Mouse (Mus musculus): ENCODE measurements around the gene Mapk8. TPM values are rescaled to one million over a fixed set of nuclear protein-coding genes. Genes with fewer than 3 reads are reported as not detected.
A peak's percentile ranks its signal among the peaks of the same experiment; 100 is the strongest.

The Mapk8 gene
- polyA plus RNA-seq, 1 experiment from 2014 or later, result 17.8 TPM

DNA sequence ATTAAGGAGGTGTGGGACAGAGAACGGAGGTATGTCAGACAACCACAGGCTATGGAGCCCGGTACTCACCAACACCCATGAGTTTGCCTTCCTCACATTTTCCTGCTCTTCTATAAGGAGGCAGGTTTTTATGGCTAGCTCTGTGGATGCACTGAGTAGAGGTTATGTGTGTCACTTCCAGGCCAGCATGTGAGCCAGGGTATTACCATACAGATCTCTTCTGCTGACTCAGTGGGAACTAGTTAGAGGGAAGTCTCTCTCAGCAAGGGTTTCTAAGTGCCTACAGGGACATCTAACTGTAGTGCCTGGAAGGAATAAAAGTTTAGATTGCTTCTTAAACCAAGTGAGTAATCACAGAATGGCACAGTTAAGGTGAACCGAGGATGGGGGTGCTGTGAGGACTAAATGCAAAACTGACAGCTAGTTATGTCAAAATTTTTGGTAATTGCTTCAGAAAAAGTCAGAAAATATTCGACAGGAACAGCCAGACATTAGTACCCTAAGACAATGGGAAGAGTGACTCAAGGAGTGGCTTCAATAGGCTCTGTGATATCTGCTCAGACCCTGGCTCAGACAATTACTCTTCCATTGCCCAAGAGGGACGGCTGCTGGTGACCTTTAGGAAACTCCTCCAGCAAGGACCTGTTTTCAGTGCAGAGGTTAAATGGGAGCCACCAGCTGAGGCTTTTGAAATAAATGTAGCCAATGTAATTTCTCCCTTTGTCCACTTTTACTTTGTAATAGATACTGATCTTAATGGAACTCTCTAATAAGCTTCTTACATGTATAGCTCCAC lies 48.7 kb downstream of the Mapk8 start:
- Histone ChIP-seq H3K9ac (no peak overlapping the region), H3K4me1 (no peaks in the 10 kb centered on the region), H3K4me3 (replicated peaks) (no peak overlapping the region), H3K9me3 (replicated peaks) (no peaks in the 10 kb centered on the region), H3K27ac (replicated peaks) (no peak overlapping the region), H3K4me2 (replicated peaks) (no peak overlapping the region), H3K27me3 (no peaks in the 10 kb centered on the region), H3K36me3 (peaks cover 5% of the 10 kb centered on the region)
- WGBS, result 85% methylated on average over 5 of the region's 5 CpGs
- no peak for ATAC-seq (ENCODE audit: insufficient number of reproducible peaks, low FRiP score, low TSS enrichment, low read depth)

DNA sequence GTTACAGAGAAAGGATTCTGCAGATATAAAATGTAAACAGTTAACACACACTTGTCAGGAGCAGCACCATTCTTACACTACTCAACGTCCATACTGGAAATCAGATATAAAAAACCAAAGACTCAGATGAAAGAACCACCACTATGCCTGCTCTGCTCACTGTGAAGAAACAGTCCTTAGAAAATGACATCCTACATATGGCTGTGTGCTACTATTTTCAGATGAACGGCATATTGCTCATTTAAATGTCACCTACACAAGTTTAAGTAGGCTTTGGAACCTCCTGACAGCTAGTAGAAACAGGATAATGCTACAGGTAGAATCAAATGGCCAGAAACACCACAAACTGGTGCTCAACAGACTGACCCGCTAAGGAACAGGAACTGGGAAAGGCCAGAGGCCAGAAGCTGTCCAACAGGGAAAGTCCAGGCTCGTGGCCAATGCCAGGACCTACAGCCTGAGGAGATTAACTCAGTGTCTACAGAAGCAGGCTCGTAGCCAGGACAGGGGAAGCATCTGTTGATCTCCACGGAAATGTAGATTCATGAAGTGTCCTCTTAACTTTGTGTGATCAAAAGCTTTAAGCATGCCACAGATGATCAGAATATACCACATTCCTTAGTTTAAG lies 66.0 kb downstream of the Mapk8 start:
- ATAC-seq (ENCODE audit: insufficient number of reproducible peaks, low FRiP score, low TSS enrichment, low read depth), result no peak
- Histone ChIP-seq H3K9me3 (replicated peaks) (no peaks in the 10 kb centered on the region), H3K27ac (replicated peaks) (no peak overlapping the region), H3K4me2 (replicated peaks) (no peak overlapping the region), H3K27me3 (no peaks in the 10 kb centered on the region), H3K36me3 (peaks cover 12% of the 10 kb centered on the region), H3K4me1 (no peaks in the 10 kb centered on the region), H3K9ac (no peak overlapping the region), H3K4me3 (replicated peaks) (no peak overlapping the region)
- 79% methylated on average over 6 of the region's 6 CpGs for WGBS

DNA sequence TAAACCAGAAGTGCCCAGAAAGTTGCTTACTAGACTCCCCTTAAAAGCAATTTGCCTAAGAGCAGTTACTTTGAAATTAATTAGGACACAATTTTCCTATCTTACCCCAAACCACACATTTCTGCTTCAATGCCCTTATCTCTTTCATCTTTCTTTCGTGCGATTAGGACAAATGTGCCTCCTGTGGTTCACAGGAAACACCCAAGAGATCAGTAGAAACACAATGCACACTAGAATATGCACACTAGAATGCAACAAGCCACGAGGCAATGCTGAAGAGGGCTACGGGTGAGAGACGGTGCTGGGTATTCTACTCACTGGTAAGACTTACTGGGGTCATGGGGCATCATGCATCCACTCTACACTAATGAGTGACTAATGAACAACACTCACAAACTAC lies 68.2 kb downstream of the Mapk8 start:
- no peak overlapping the region for H3K27ac ChIP-seq (replicated peaks)
- WGBS, result 62% methylated on average over 5 of the region's 5 CpGs
- H3K4me3 ChIP-seq (replicated peaks), result no peak overlapping the region
- H3K4me1 ChIP-seq, result no peaks in the 10 kb centered on the region
- H3K9ac ChIP-seq, result no peak overlapping the region
- no peaks in the 10 kb centered on the region for H3K9me3 ChIP-seq (replicated peaks)
- no peak overlapping the region for H3K4me2 ChIP-seq (replicated peaks)
- no peak for ATAC-seq (ENCODE audit: insufficient number of reproducible peaks, low FRiP score, low TSS enrichment, low read depth)
- H3K36me3 ChIP-seq, result peaks cover 12% of the 10 kb centered on the region
- no peaks in the 10 kb centered on the region for H3K27me3 ChIP-seq

DNA sequence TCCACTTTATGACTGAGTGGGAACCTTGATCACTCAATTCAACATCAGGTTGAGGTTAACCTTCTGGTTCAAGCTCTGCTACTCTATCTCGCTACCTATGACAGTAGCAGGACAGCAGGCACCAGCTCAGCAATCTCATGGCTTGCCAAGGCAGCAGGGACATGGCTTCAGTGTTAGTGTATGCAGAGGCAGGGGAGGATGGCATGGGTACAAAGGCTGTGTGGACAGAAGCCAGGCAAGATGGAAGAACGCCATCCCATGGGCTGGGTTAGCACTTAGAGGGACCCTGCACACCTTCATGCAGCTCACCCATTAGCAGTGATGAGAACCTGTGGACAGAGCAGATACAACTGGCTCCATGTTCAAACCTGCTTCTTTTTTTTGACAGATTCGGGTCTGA lies 69.7 kb downstream of the Mapk8 start:
- Histone ChIP-seq H3K27me3 (no peaks in the 10 kb centered on the region), H3K9ac (no peak overlapping the region), H3K4me3 (replicated peaks) (no peak overlapping the region), H3K36me3 (peaks cover 7% of the 10 kb centered on the region), H3K27ac (replicated peaks) (no peak overlapping the region), H3K4me2 (replicated peaks) (no peak overlapping the region), H3K9me3 (replicated peaks) (no peaks in the 10 kb centered on the region), H3K4me1 (no peaks in the 10 kb centered on the region)
- 88% methylated on average over 3 of the region's 3 CpGs for WGBS
- no peak for ATAC-seq (ENCODE audit: insufficient number of reproducible peaks, low FRiP score, low TSS enrichment, low read depth)

DNA sequence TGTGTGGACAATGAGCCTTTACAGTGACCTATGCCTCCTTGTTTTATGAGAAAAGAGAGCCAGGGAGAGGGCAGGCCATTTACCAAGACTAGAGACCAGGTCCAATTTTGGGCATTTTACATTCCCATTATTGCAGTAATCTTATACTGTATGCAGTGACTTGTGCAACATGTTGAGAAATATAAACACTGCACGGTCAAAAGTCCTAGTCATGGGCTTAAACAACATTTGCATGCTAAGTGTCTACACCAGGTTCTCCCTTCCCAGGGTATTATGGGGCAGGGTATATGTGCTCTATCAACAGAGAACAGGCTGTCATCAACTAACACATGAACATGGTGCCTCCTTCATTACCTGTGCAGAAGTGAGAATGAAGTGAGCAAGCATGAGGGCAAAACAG lies 72.9 kb downstream of the Mapk8 start:
- H3K4me2 ChIP-seq (replicated peaks), result no peak overlapping the region
- ATAC-seq (ENCODE audit: insufficient number of reproducible peaks, low FRiP score, low TSS enrichment, low read depth), result no peak
- H3K27ac ChIP-seq (replicated peaks), result no peak overlapping the region
- WGBS, result 69% methylated on average over 1 of the region's 1 CpGs
- no peak overlapping the region for H3K4me3 ChIP-seq (replicated peaks)
- no peaks in the 10 kb centered on the region for H3K9me3 ChIP-seq (replicated peaks)
- no peaks in the 10 kb centered on the region for H3K27me3 ChIP-seq
- peaks cover under 1% of the 10 kb centered on the region; the same call in 1 of the 2 replicates for H3K36me3 ChIP-seq
- no peak overlapping the region for H3K9ac ChIP-seq
- H3K4me1 ChIP-seq, result peaks cover 6% of the 10 kb centered on the region

DNA sequence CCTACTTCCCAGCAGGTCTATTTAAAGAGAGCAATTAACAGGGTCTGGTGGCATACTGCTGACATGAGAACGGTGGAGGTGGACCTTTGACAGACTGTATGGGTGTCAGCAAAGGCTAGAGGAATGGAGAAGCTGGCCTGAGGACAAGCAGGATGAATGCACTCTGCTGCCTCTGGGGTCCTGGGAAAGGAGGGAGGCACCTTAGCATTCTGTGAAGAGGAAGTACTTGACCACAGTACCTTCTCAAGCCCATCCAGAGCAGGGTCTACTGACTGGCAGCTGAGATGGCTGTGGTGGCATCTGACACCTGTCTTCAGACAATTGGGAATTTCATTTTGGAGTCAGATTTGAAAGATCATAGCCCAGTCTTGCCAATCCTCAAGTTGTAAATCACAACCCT lies 73.7 kb downstream of the Mapk8 start:
- no peak for ATAC-seq (ENCODE audit: insufficient number of reproducible peaks, low FRiP score, low TSS enrichment, low read depth)

DNA sequence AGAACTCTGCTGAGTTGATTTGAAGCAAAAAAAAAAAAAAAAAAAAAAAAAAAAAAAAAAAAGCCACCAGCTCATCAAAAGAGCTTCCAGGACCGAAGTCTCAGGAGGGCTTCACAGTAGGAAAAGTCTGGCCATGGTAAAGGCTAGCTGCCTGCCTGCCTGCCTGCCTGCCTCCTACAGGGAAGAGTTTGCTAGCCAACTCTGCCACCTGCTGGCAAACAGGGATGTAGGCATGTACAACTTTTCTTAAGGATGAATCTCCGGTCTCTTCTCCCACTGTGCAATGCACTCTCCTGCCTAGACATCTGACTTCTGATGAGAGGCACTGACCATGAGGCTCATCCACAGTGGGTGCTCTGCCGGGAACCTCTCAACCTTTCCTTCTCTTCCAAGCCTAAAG lies 75.7 kb downstream of the Mapk8 start:
- 13% methylated on average over 3 of the region's 3 CpGs for WGBS
- H3K4me2 ChIP-seq (replicated peaks), result no peak overlapping the region
- peak; percentile 55; the same call in 1 of the 2 replicates for ATAC-seq (ENCODE audit: insufficient number of reproducible peaks, low FRiP score, low TSS enrichment, low read depth)

More for the DNA sequence above, 73.7 kb downstream of the Mapk8 start:
- 56% methylated on average over 1 of the region's 1 CpGs for WGBS
- Histone ChIP-seq H3K4me3 (replicated peaks) (no peak overlapping the region), H3K36me3 (no peaks in the 10 kb centered on the region), H3K27ac (replicated peaks) (no peak overlapping the region), H3K4me1 (peaks cover 6% of the 10 kb centered on the region), H3K9ac (no peak overlapping the region), H3K9me3 (replicated peaks) (no peaks in the 10 kb centered on the region), H3K4me2 (replicated peaks) (no peak overlapping the region), H3K27me3 (no peaks in the 10 kb centered on the region)

DNA sequence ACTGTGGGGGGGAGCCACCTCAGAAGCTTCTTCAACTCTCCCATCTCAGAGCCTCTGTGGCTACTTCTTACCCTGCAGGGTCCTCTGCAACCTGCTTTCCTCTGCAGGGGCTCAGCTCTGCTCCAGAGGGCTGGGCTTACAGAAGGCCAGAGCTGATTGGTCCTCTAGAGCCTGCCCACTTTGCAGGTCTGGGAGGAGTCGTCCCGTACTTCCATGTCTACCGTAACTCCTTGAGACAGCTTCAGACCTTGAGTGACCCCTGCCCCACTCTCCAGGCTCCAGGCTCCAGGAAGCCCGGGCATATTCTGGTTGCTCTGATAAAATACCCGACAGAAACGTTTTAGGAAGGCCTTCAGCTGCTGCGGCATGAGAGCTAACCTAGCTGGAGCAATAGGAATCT lies 76.9 kb downstream of the Mapk8 start:
- Histone ChIP-seq H3K9me3 (replicated peaks) (no peaks in the 10 kb centered on the region), H3K4me1 (peaks cover 6% of the 10 kb centered on the region), H3K9ac (no peak overlapping the region), H3K36me3 (no peaks in the 10 kb centered on the region), H3K27me3 (no peaks in the 10 kb centered on the region), H3K4me2 (replicated peaks) (peak overlapping the region; percentile 34), H3K27ac (replicated peaks) (no peak overlapping the region), H3K4me3 (replicated peaks) (no peak overlapping the region)
- 0 out of 2 replicates have a peak, but pooled peaks have one; percentile 36 for ATAC-seq (ENCODE audit: insufficient number of reproducible peaks, low FRiP score, low TSS enrichment, low read depth)
- 11% methylated on average over 7 of the region's 7 CpGs for WGBS

More for the DNA sequence above, 75.7 kb downstream of the Mapk8 start:
- Histone ChIP-seq H3K27me3 (no peaks in the 10 kb centered on the region), H3K9me3 (replicated peaks) (no peaks in the 10 kb centered on the region), H3K27ac (replicated peaks) (no peak overlapping the region), H3K36me3 (no peaks in the 10 kb centered on the region), H3K4me1 (peaks cover 6% of the 10 kb centered on the region), H3K9ac (no peak overlapping the region), H3K4me3 (replicated peaks) (no peak overlapping the region)

DNA sequence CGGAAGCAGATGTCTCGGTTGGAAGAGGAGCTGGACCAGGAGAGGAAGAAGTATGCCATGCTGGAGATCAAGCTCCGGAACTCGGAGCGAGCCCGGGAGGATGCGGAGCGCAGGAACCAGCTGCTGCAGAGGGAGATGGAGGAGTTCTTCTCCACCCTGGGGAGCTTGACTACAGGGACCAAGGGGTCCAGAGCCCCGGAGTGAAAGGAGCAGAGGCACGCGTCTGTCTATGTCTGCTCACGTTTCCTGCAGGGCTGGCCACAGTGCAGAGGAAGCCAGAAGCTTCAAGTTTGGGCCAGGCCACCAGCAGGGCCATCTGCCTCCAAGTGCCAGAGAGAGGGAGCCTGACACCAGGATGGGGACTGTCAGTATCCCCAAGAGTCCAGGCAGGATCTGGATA lies 77.6 kb downstream of the Mapk8 start:
- Histone ChIP-seq H3K9ac (no peak overlapping the region), H3K36me3 (no peaks in the 10 kb centered on the region), H3K4me1 (peaks cover 6% of the 10 kb centered on the region), H3K27me3 (no peaks in the 10 kb centered on the region), H3K4me3 (replicated peaks) (no peak overlapping the region), H3K9me3 (replicated peaks) (no peaks in the 10 kb centered on the region), H3K4me2 (replicated peaks) (no peak overlapping the region), H3K27ac (replicated peaks) (no peak overlapping the region)
- WGBS, result 78% methylated on average over 12 of the region's 12 CpGs
- ATAC-seq (ENCODE audit: insufficient number of reproducible peaks, low FRiP score, low TSS enrichment, low read depth), result no peak

DNA sequence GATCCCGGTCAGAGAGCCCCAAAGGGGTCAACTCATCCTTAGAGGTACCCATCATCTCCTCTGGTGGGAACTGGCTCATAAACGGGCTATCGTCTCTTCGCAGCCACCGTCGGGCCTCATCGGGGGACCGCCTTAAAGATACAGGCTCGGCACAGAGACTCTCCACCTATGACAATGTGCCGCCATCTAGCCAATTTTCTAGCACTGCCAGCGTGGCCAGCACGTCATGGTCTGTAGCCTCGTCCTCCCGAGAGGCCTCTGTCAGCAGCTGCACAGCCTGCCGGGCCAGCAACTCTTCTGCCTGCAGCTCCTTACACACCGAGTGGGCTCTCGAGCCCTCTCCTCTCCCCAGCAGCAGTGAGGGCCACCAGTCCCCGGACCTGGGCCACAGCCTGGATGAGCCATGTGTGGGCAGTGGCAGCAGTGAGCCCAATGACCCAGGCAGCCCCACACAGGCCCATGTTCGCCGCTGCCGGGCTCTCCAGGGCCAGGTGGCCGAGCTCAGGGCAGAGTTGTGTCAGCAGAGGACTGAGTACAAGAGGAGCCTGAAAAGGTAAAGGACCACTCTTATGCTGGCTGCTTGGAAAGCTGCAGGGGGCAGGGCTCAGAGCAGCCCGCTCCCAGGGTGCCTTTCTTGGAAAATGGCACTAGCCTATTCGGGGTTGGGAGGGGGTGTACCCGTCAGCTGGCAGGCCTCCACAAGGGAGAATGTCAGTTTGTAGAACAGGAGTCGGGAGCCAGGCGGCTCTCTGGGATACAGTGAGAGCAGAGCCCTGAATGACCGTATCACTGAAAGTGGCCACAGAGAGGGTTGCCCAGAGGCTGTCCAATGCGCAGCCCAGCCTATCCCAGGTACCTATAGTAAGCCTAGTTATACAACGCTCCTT lies 79.8 kb downstream of the Mapk8 start:
- Histone ChIP-seq H3K36me3 (no peaks in the 10 kb centered on the region), H3K4me1 (peaks cover 6% of the 10 kb centered on the region), H3K27me3 (no peaks in the 10 kb centered on the region), H3K4me3 (replicated peaks) (no peak overlapping the region), H3K9me3 (replicated peaks) (no peaks in the 10 kb centered on the region), H3K27ac (replicated peaks) (no peak overlapping the region), H3K4me2 (replicated peaks) (no peak overlapping the region), H3K9ac (no peak overlapping the region)
- ATAC-seq (ENCODE audit: insufficient number of reproducible peaks, low FRiP score, low TSS enrichment, low read depth), result no peak
- whole genome bisulfite sequencing, result 77% methylated on average over 30 of the region's 30 CpGs

DNA sequence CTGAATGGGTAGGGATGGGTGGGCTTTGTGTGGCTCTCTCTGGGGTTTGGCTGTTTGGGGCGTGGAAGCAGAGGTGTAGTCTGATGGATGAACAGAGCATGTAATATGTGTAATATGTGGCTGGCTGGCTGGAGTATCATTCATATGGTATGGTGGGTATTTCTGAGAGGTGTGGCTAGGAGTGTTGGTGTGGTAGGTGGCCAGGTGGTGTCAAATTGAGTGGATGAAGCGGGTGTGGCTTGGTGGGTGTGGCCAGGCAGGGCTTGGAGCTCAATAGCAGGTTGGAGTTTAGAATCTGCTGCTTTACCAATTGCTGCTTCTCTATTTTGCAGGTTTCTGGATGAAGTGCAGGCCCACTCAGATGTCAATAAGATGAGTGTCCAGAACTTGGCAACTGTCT lies 82.9 kb downstream of the Mapk8 start:
- Histone ChIP-seq H3K27ac (replicated peaks) (no peak overlapping the region), H3K4me2 (replicated peaks) (no peak overlapping the region), H3K27me3 (no peaks in the 10 kb centered on the region), H3K4me1 (no peaks in the 10 kb centered on the region), H3K4me3 (replicated peaks) (no peak overlapping the region), H3K36me3 (no peaks in the 10 kb centered on the region), H3K9me3 (replicated peaks) (no peaks in the 10 kb centered on the region), H3K9ac (no peak overlapping the region)
- 88% methylated on average over 2 of the region's 2 CpGs for WGBS
- ATAC-seq (ENCODE audit: insufficient number of reproducible peaks, low FRiP score, low TSS enrichment, low read depth), result no peak

Data from embryonic facial prominence, embryonic 15.5 days (tissue).